Mouse (Mus musculus) G1E (cell line): Measurements from ENCODE around the gene Lgals12.

Source experiments
- CTCF ChIP-seq: IDR thresholded peaks from 2 replicates; pipeline ENCODE4 v1.5.1; 2012; ENCODE audit warnings: low read depth, low read length, inconsistent platforms, mixed read lengths
- GATA1 ChIP-seq: IDR thresholded peaks from 2 replicates; pipeline ENCODE4 v1.6.1; 2012; ENCODE audit warnings: borderline replicate concordance, low read length, inconsistent platforms, mixed read lengths
- GATA2 ChIP-seq: IDR thresholded peaks from 2 replicates; pipeline ENCODE4 v1.6.1; 2012; ENCODE audit warnings: low read depth, low read length, inconsistent platforms, borderline replicate concordance

GRCm38 (mm10) chr19:7566826-7567225, 40.2 kb downstream of the Lgals12 start:
- TF ChIP-seq CTCF (no peak), GATA2 (no peak), GATA1 (no peak)
